Mouse (Mus musculus): ENCODE results near the gene Olfr60. TPM values are rescaled to one million over a fixed set of nuclear protein-coding genes. Genes with fewer than 3 reads are reported as not detected.

The Olfr60 gene
- polyA plus RNA-seq (2015; fragmentation: Nextera tagmentation; extraction: Ambion mirVana), result not detected in 2 replicates

- no peak for DNase-seq (ENCODE audit: low spot score)
These were observed at the start of gene Olfr60 for GRCm38 (mm10) chr7:140361571-140361970. Gene Olfr60, minus strand, starts transcription at chr7:140361671.

GRCm38 (mm10) chr7:140402818-140403217 lies 41.3 kb upstream of the Olfr60 start, which contains the start of gene Olfr531:
Gene Olfr531, minus strand, starts transcription at chr7:140402918.
- no peak for DNase-seq (ENCODE audit: low spot score)

- peak; percentile 80 for DNase-seq (ENCODE audit: low spot score)
These were observed 15.4 kb upstream of the Olfr60 start for GRCm38 (mm10) chr7:140376911-140377310.

GRCm38 (mm10) chr7:140376231-140376630 lies 14.8 kb upstream of the Olfr60 start, which contains the start of gene Olfr530:
Gene Olfr530, minus strand, starts transcription at chr7:140376331.
- peak; percentile 25 for DNase-seq (ENCODE audit: low spot score)

- DNase-seq (ENCODE audit: low spot score), result peak; percentile 79
These were observed 12.8 kb upstream of the Olfr60 start for GRCm38 (mm10) chr7:140374300-140374699.

GRCm38 (mm10) chr7:140333717-140334116 lies 27.8 kb downstream of the Olfr60 start, which contains the start of gene Olfr527:
Gene Olfr527, plus strand, starts transcription at chr7:140334017.
- no peak for DNase-seq (ENCODE audit: low spot score)

- no peak for DNase-seq (ENCODE audit: low spot score)
These were observed 31.6 kb downstream of the Olfr60 start for GRCm38 (mm10) chr7:140329766-140330304.

GRCm38 (mm10) chr7:140321135-140321534 lies 40.3 kb downstream of the Olfr60 start:
- DNase-seq (ENCODE audit: low spot score), result peak; percentile 84

- peak; percentile 35 for DNase-seq (ENCODE audit: low spot score)
These were observed 40.9 kb downstream of the Olfr60 start, which contains the start of gene Olfr525 for GRCm38 (mm10) chr7:140320558-140320957. Gene Olfr525, plus strand, starts transcription at chr7:140320858.

- no peak for DNase-seq (ENCODE audit: low spot score)
These were observed 41.5 kb downstream of the Olfr60 start for GRCm38 (mm10) chr7:140319861-140320385.

GRCm38 (mm10) chr7:140299416-140299815 lies 62.1 kb downstream of the Olfr60 start:
- no peak for DNase-seq (ENCODE audit: low spot score)

GRCm38 (mm10) chr7:140296876-140297275 lies 64.6 kb downstream of the Olfr60 start:
- no peak for DNase-seq (ENCODE audit: low spot score)

- DNase-seq (ENCODE audit: low spot score), result no peak
These were observed 65.7 kb downstream of the Olfr60 start for GRCm38 (mm10) chr7:140295746-140296145.

Other genes with a start within 250 kb of the Olfr60 start
- 26.8 and 28.8 TPM in 2 replicates for gene Paox, start 245.9 kb downstream of the Olfr60 start, polyA plus RNA-seq (2015; fragmentation: Nextera tagmentation; extraction: Ambion mirVana)
- 95.0 and 102 TPM in 2 replicates for gene Echs1, start 245.2 kb downstream of the Olfr60 start, polyA plus RNA-seq (2015; fragmentation: Nextera tagmentation; extraction: Ambion mirVana)
- gene Mtg1, start 224.1 kb downstream of the Olfr60 start, polyA plus RNA-seq (2015; fragmentation: Nextera tagmentation; extraction: Ambion mirVana), result 32.1 and 33.1 TPM in 2 replicates
- 0.06 and 0.07 TPM in 2 replicates for gene Sprn, start 206.8 kb downstream of the Olfr60 start, polyA plus RNA-seq (2015; fragmentation: Nextera tagmentation; extraction: Ambion mirVana)
- not detected in 2 replicates for gene Olfr522, start 196.9 kb downstream of the Olfr60 start, polyA plus RNA-seq (2015; fragmentation: Nextera tagmentation; extraction: Ambion mirVana)
- 0.08 TPM in 2 replicates for gene Olfr523, start 188.5 kb downstream of the Olfr60 start, polyA plus RNA-seq (2015; fragmentation: Nextera tagmentation; extraction: Ambion mirVana)
- 1.1 and 1.3 TPM in 2 replicates for gene Olfr524, start 155.7 kb downstream of the Olfr60 start, polyA plus RNA-seq (2015; fragmentation: Nextera tagmentation; extraction: Ambion mirVana)
- gene Cd163l1, start 143.4 kb downstream of the Olfr60 start, polyA plus RNA-seq (2015; fragmentation: Nextera tagmentation; extraction: Ambion mirVana), result 40.2 and 40.6 TPM in 2 replicates
- 26.5 and 34.2 TPM in 2 replicates for gene 5830411N06Rik, start 114.4 kb downstream of the Olfr60 start, polyA plus RNA-seq (2015; fragmentation: Nextera tagmentation; extraction: Ambion mirVana)
- gene Olfr525, start 40.8 kb downstream of the Olfr60 start, polyA plus RNA-seq (2015; fragmentation: Nextera tagmentation; extraction: Ambion mirVana), result 0.03 and 0.08 TPM in 2 replicates
- gene Olfr527, start 27.7 kb downstream of the Olfr60 start, polyA plus RNA-seq (2015; fragmentation: Nextera tagmentation; extraction: Ambion mirVana), result 0.06 TPM in 1 of 2 replicates, not detected in the other
- gene Olfr530, start 14.7 kb upstream of the Olfr60 start, polyA plus RNA-seq (2015; fragmentation: Nextera tagmentation; extraction: Ambion mirVana), result 0.21 TPM in 1 of 2 replicates, not detected in the other
- 0.05 and 0.08 TPM in 2 replicates for gene Olfr531, start 41.2 kb upstream of the Olfr60 start, polyA plus RNA-seq (2015; fragmentation: Nextera tagmentation; extraction: Ambion mirVana)
- not detected in 2 replicates for gene Olfr532, start 60.0 kb upstream of the Olfr60 start, polyA plus RNA-seq (2015; fragmentation: Nextera tagmentation; extraction: Ambion mirVana)
- gene Olfr533, start 101.7 kb upstream of the Olfr60 start, polyA plus RNA-seq (2015; fragmentation: Nextera tagmentation; extraction: Ambion mirVana), result not detected in 2 replicates
- gene Olfr535, start 122.5 kb upstream of the Olfr60 start, polyA plus RNA-seq (2015; fragmentation: Nextera tagmentation; extraction: Ambion mirVana), result not detected in 2 replicates
- gene Olfr536, start 145.7 kb upstream of the Olfr60 start, polyA plus RNA-seq (2015; fragmentation: Nextera tagmentation; extraction: Ambion mirVana), result not detected in 2 replicates
- not detected in 2 replicates for gene Olfr538, start 206.2 kb upstream of the Olfr60 start, polyA plus RNA-seq (2015; fragmentation: Nextera tagmentation; extraction: Ambion mirVana)
- not detected in 2 replicates for gene Olfr46, start 239.6 kb upstream of the Olfr60 start, polyA plus RNA-seq (2015; fragmentation: Nextera tagmentation; extraction: Ambion mirVana)